Mouse (Mus musculus) CH12.LX (cell line): Measurements from ENCODE around the gene Ogg1. TPM values are rescaled to one million over a fixed set of nuclear protein-coding genes. Genes with fewer than 3 reads are reported as not detected.

Experiments
- DNase-seq: peaks from one replicate; pipeline ENCODE4 v3.0.0-alpha.2; 2013; ENCODE audit errors: extremely low read depth
- H3K27ac ChIP-seq: 2 replicates; pipeline ENCODE4 v1.5.1; 2012; ENCODE audit warnings: low read depth, mild to moderate bottlenecking, control low read depth, moderate library complexity; ENCODE audit not compliant: insufficient read depth
- H3K27me3 ChIP-seq: replicated peaks from 2 replicates; pipeline ENCODE3; 2012; ENCODE audit warnings: inconsistent platforms
- H3K36me3 ChIP-seq, 2 experiments: replicated peaks in 1 of 2; 2 replicates each; pipeline versions ENCODE3 to v1.6.1; 2012; ENCODE audit warnings: inconsistent platforms in 1 of 2, low read length in 1 of 2, mild to moderate bottlenecking in 1 of 2, mixed read lengths in 1 of 2, moderate library complexity in 1 of 2; ENCODE audit not compliant: control insufficient read depth in 1 of 2, insufficient read depth in 1 of 2
- H3K4me1 ChIP-seq, 2 experiments: 2 replicates each; pipeline ENCODE4 v1.6.1; 2012; ENCODE audit warnings: inconsistent platforms in 1 of 2, moderate library complexity in 1 of 2; ENCODE audit not compliant: insufficient read depth in 2 of 2, control insufficient read depth in 1 of 2
- H3K4me2 ChIP-seq: 2 replicates; pipeline ENCODE4 v1.6.1; 2012; ENCODE audit warnings: low read depth, mild to moderate bottlenecking, control low read depth; ENCODE audit not compliant: poor library complexity, insufficient read depth, severe bottlenecking
- H3K4me3 ChIP-seq, 3 experiments: fragments of 150-350 bp in 1 of 3; sonication (generic) in 1 of 3; replicated peaks in 1 of 3; 2 replicates each; pipeline versions ENCODE3 to v1.5.1; 2011 to 2012; ENCODE audit warnings: low read depth in 2 of 3, low read length in 2 of 3, mild to moderate bottlenecking in 2 of 3, moderate library complexity in 2 of 3, control low read depth in 1 of 3, improper control_type of control experiment in 1 of 3, inconsistent platforms in 1 of 3, mixed read lengths in 1 of 3; ENCODE audit not compliant: poor library complexity in 1 of 3
- H3K79me2 ChIP-seq: replicated peaks from 2 replicates; pipeline ENCODE4 v1.6.1; 2012; ENCODE audit warnings: mild to moderate bottlenecking, moderate library complexity; ENCODE audit not compliant: control insufficient read depth, poor library complexity, insufficient read depth, severe bottlenecking; ENCODE audit errors: extremely low read depth
- H3K9ac ChIP-seq: 2 replicates; pipeline ENCODE4 v1.6.1; 2012; ENCODE audit warnings: low read depth, mild to moderate bottlenecking, control low read depth, moderate library complexity; ENCODE audit not compliant: insufficient read depth
- H3K9me3 ChIP-seq: replicated peaks from 2 replicates; pipeline ENCODE3; 2012; ENCODE audit warnings: low read length, inconsistent platforms, mixed read lengths
- CHD1 ChIP-seq: IDR thresholded peaks from 2 replicates; pipeline ENCODE4 v1.6.1; 2012; ENCODE audit warnings: low read depth, low read length, improper control_type of control experiment, inconsistent platforms
- ELF1 ChIP-seq: IDR thresholded peaks from 2 replicates; pipeline ENCODE4 v1.6.1; 2014; ENCODE audit warnings: low read depth, mild to moderate bottlenecking, inconsistent platforms, low read length, improper control_type of control experiment
- GABPA ChIP-seq: IDR thresholded peaks from 2 replicates; pipeline ENCODE4 v1.6.1; 2012; ENCODE audit warnings: low read depth, low read length, improper control_type of control experiment, inconsistent platforms; ENCODE audit not compliant: insufficient replicate concordance
- HCFC1 ChIP-seq: IDR thresholded peaks from 2 replicates; pipeline ENCODE4 v1.6.1; 2012; ENCODE audit warnings: low read depth, mild to moderate bottlenecking, inconsistent platforms, low read length, improper control_type of control experiment
- IRF4 ChIP-seq: IDR thresholded peaks from 2 replicates; pipeline ENCODE4 v1.6.1; 2014; ENCODE audit warnings: low read depth, mild to moderate bottlenecking, inconsistent platforms, low read length, improper control_type of control experiment
- JUN ChIP-seq: IDR thresholded peaks from 2 replicates; pipeline ENCODE4 v1.6.1; 2011; ENCODE audit warnings: low read depth, mild to moderate bottlenecking, low read length, improper control_type of control experiment, moderate library complexity; ENCODE audit not compliant: insufficient read depth
- MAFK ChIP-seq: IDR thresholded peaks from 2 replicates; pipeline ENCODE4 v1.6.1; 2011; ENCODE audit warnings: low read length, improper control_type of control experiment; ENCODE audit not compliant: insufficient replicate concordance
- MAX ChIP-seq: IDR thresholded peaks from 2 replicates; pipeline ENCODE4 v1.6.1; 2011; ENCODE audit warnings: low read length, improper control_type of control experiment
- MAZ ChIP-seq: IDR thresholded peaks from 2 replicates; pipeline ENCODE4 v1.6.1; 2012; ENCODE audit warnings: low read depth, mild to moderate bottlenecking, inconsistent platforms, low read length, improper control_type of control experiment, moderate library complexity
- MEF2A ChIP-seq: IDR thresholded peaks from 2 replicates; pipeline ENCODE4 v1.6.1; 2014; ENCODE audit warnings: low read depth, mild to moderate bottlenecking, inconsistent platforms, low read length, improper control_type of control experiment, borderline replicate concordance
- MXI1 ChIP-seq: IDR thresholded peaks from 2 replicates; pipeline ENCODE4 v1.6.1; 2011; ENCODE audit warnings: mild to moderate bottlenecking, low read depth, low read length, improper control_type of control experiment
- NRF1 ChIP-seq: IDR thresholded peaks from 2 replicates; pipeline ENCODE4 v1.6.1; 2014; ENCODE audit warnings: low read depth, mild to moderate bottlenecking, inconsistent platforms, low read length, improper control_type of control experiment, moderate library complexity
- POLR2A ChIP-seq: IDR thresholded peaks from 2 replicates; pipeline ENCODE4 v1.6.1; 2011; ENCODE audit warnings: low read depth, mild to moderate bottlenecking, improper control_type of control experiment, low read length
- RAD21 ChIP-seq: IDR thresholded peaks from 2 replicates; pipeline ENCODE4 v1.6.1; 2011; ENCODE audit warnings: low read depth, mild to moderate bottlenecking, low read length, improper control_type of control experiment, moderate library complexity
- SMC3 ChIP-seq: IDR thresholded peaks from 2 replicates; pipeline ENCODE4 v1.6.1; 2011; ENCODE audit warnings: low read depth, low read length, improper control_type of control experiment
- TBP ChIP-seq: conservative IDR thresholded peaks from 2 replicates; pipeline ENCODE4 v1.6.1; 2011; ENCODE audit warnings: low read depth, low read length, improper control_type of control experiment
- UBTF ChIP-seq: IDR thresholded peaks from 2 replicates; pipeline ENCODE4 v1.6.1; 2012; ENCODE audit warnings: low read depth, mild to moderate bottlenecking, inconsistent platforms, low read length, improper control_type of control experiment, moderate library complexity
- USF1 ChIP-seq: IDR thresholded peaks from 2 replicates; pipeline ENCODE4 v1.6.1; 2014; ENCODE audit warnings: low read depth, mild to moderate bottlenecking, inconsistent platforms, low read length, improper control_type of control experiment
- USF2 ChIP-seq: conservative IDR thresholded peaks from 2 replicates; pipeline ENCODE4 v1.6.1; 2011; ENCODE audit warnings: low read depth, low read length, improper control_type of control experiment
- ZC3H11A ChIP-seq: IDR thresholded peaks from 2 replicates; pipeline ENCODE4 v1.6.1; 2012; ENCODE audit warnings: low read depth, mild to moderate bottlenecking, inconsistent platforms, low read length, improper control_type of control experiment
- ZKSCAN1 ChIP-seq: IDR thresholded peaks from 2 replicates; pipeline ENCODE4 v1.6.1; 2012; ENCODE audit warnings: low read depth, inconsistent platforms, low read length, improper control_type of control experiment, borderline replicate concordance
- ZMIZ1 ChIP-seq: IDR thresholded peaks from 2 replicates; pipeline ENCODE4 v1.6.1; 2012; ENCODE audit warnings: low read depth, mild to moderate bottlenecking, inconsistent platforms, low read length, improper control_type of control experiment
- ZNF384 ChIP-seq: IDR thresholded peaks from 2 replicates; pipeline ENCODE4 v1.6.1; 2012; ENCODE audit warnings: low read depth, low read length, improper control_type of control experiment, inconsistent platforms
- dilution Hi-C: fragments of 300-500 bp; cut with MboI; formaldehyde crosslinking; loops from 2 replicates; pipeline ENCODE4 v1.14.3; 2020; ENCODE audit warnings: low sequenced_read_pairs; ENCODE audit not compliant: extremely low pct_unique_long_range_greater_than_20kb, extremely low pct_ligation_motif_present
- in situ Hi-C: fragments of 300-500 bp; cut with MboI; formaldehyde crosslinking; loops from 3 replicates; pipeline ENCODE4 v1.14.3; 2019; ENCODE audit warnings: low sequenced_read_pairs, low pct_ligation_motif_present, low pct_unique_long_range_greater_than_20kb, mixed read lengths
- polyA plus RNA-seq: library from polyadenylated mRNA; unstranded; fragments of >175 nt; gene quantifications from 2 replicates; pipeline ENCODE4 v1.2.1, GENCODE M21; 2012; ENCODE audit warnings: low read depth; ENCODE audit not compliant: insufficient read length
- total RNA-seq, 2 experiments: library from RNA; depleted of rRNA; stranded (reverse); fragments of 300-350 nt in 1 of 2; fragments of >200 nt in 1 of 2; gene quantifications; 2 replicates each; pipeline ENCODE4 v1.2.3; 2012 to 2014

Ogg1 gene
- total and polyA plus RNA-seq, 3 experiments: 13.8 to 20.1 (median 14.5) TPM

DNA sequence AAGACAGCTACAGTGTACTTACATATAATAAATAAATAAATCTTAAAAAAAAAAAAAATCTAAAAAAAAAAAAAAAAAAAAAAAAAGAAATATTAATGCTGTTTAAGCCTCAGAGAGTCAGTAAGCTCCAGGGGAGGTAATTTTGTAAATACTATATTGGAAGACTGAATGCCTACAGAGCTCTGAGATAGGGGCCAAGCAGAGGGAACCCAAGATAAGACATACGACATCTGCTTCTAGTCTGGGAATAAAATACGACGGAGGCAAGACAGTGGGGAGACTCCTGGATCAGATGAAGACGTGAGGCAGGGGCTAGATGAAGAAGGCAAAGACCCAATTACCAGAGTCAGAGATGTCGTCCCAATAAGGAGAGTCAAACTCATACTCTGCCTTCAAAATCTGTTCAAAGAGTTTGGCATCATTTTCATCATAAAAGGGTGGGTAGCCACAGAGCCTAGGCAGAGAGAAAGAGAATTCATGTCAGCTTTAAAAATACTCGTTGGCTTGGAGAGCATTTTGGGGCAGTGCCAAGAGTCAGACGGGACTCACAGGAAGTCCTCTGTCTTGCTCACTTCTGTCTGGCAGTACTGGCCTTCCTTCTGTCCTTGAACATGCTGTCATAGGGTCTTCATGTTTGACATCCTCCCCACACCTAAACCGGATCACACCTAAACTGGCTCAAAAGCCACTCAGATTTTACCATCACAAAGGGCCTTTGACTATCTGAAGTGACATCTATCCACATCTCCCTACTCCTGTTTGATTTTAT lies 10.3 kb downstream of the Ogg1 start:
- in situ Hi-C loops (no loop called here), dilution Hi-C loops (no loop called here)
- Histone ChIP-seq H3K4me2 (no peak overlapping the region), H3K27me3 (no peaks in the 10 kb centered on the region), H3K9ac (no peak overlapping the region), H3K4me3 (no peak overlapping the region), H3K9me3 (no peaks in the 10 kb centered on the region), H3K4me1 (no peaks in the 10 kb centered on the region), H3K36me3 (peaks cover 32 to 45% of the 10 kb centered on the region in 2 experiments), H3K27ac (no peak overlapping the region), H3K79me2 (no peaks in the 10 kb centered on the region)
- TF ChIP-seq CHD1 (no peak), ZMIZ1 (no peak), SMC3 (no peak), MAX (no peak), IRF4 (no peak), RAD21 (no peak), JUN (no peak), GABPA (no peak), ZC3H11A (no peak), USF1 (no peak), MXI1 (no peak), HCFC1 (no peak), UBTF (no peak), USF2 (no peak)
- no peak for DNase-seq

DNA sequence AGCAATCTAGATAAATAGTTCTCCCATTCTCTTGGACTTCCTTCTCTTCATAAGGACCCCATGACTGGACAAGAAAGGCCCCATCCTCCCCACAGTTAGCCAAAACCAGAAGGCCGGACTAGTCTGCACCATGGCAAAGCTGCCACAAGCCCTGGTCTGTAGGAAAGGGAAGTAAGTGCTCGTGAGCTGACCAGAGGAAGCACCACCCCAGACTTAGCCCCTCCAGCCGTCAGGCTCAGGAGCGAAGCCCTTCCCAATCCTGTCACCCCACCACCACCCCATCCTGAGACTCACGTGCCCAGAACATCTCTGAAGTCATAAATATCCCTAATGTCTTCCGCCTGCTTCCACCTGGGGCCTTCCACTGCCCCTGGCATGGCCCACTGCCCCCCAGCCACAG lies 14.8 kb downstream of the Ogg1 start:
- H3K27me3 ChIP-seq: peaks cover 4% of the 10 kb centered on the region
- in situ Hi-C loops: no loop called here
- H3K36me3 ChIP-seq: peaks cover 0 to 6% of the 10 kb centered on the region in 2 experiments
- no peak overlapping the region for H3K4me3 ChIP-seq
- no peak overlapping the region for H3K9ac ChIP-seq
- H3K27ac ChIP-seq: no peak overlapping the region
- H3K9me3 ChIP-seq: no peaks in the 10 kb centered on the region
- no peak for DNase-seq
- H3K79me2 ChIP-seq: no peaks in the 10 kb centered on the region
- no peak for TF ChIP-seq ZNF384
- no peak for TF ChIP-seq POLR2A
- no peak for TF ChIP-seq IRF4
- TF ChIP-seq ZMIZ1: no peak
- no peak for TF ChIP-seq ELF1
- TF ChIP-seq NRF1: no peak
- TF ChIP-seq GABPA: no peak
- TF ChIP-seq ZKSCAN1: no peak
- no peak for TF ChIP-seq CHD1
- no peak for TF ChIP-seq MEF2A
- no peak for TF ChIP-seq MXI1
- no peak for TF ChIP-seq MAFK
- no peak for TF ChIP-seq JUN
- TF ChIP-seq MAZ: no peak
- no peak for TF ChIP-seq HCFC1
- TF ChIP-seq TBP: no peak
- H3K4me1 ChIP-seq: peaks cover 0 to 5% of the 10 kb centered on the region in 2 experiments; a peak in 1 of 4 replicates
- dilution Hi-C loops: no loop called here
- H3K4me2 ChIP-seq: no peak overlapping the region
